Mouse (Mus musculus) central nervous system, embryonic 11.5 days (tissue): Measurements from ENCODE around the gene Olfr60. TPM values are rescaled to one million over a fixed set of nuclear protein-coding genes. Genes with fewer than 3 reads are reported as not detected.

ENCODE experiments used
- polyA plus RNA-seq: library from polyadenylated mRNA; depleted of rRNA; stranded (reverse); fragments of >200 nt; gene quantifications from 2 replicates; pipeline ENCODE4 v1.2.3, GENCODE M21; 2012; rRNA removed

Olfr60 gene
- not detected in 2 replicates for polyA plus RNA-seq

DNA sequence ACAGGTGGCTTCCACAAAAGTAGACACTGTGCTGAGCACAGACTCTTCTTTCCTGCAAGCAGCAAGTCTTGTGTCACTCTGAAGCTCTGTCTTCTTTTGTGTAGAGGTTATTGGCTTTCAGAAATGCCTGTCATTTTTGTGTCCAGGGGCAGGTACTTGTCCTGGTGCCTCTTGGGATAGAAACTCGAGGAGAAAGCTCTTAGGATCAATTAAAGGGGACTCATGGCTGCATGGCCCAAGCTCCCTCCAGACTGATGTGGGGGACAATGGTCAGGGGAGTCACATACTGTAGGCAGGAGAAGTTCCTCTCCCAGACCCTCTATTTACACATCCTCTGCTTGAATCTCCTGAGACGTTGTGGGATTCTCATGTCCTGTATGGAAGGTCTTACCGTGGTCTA, at the start of gene Olfr60:
Gene Olfr60 (minus strand): TSS at position 101 of the 400 bp plus-strand sequence.

DNA sequence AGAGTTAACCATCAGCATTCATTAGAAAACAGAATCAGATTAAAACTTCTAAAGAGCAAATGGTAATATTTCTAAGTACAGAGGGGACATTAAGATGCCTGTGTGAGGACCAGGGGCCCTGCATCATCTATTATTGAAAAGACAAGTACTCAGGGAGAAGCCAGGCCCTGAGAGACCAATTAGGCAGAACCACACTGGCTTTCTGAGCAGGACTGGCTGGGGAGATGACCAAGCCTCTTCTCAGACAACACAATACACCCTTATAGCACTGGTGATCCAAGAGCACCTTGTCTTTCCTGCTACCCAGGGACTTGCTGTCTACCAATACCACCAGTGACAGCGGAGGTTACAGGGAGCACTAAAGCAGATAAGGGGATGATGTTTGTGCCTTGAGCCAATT, 41.3 kb upstream of the Olfr60 start, which contains the start of gene Olfr531:
Gene Olfr531 (minus strand): TSS at position 101 of the 400 bp plus-strand sequence.

DNA sequence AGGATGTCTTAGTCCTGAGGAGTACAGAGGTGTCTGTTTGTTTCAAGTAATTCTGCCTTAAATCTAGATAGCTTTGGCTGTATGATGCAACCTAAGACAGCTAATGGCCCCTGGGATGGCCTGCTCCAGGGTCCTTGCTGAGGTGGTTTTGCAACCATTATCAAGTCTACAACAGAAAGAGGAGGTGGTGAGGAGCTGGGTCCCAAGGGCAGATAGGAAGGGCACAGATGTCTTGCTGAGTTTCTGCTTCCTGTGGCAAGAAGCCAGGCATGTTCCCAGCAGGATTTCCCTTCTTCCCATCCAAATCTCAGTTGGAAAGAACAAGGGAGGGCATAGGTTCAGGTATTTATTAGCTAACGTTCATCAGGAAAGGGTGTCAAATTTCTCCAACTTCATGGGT, 14.8 kb upstream of the Olfr60 start, which contains the start of gene Olfr530:
Gene Olfr530 (minus strand): TSS at position 101 of the 400 bp plus-strand sequence.

DNA sequence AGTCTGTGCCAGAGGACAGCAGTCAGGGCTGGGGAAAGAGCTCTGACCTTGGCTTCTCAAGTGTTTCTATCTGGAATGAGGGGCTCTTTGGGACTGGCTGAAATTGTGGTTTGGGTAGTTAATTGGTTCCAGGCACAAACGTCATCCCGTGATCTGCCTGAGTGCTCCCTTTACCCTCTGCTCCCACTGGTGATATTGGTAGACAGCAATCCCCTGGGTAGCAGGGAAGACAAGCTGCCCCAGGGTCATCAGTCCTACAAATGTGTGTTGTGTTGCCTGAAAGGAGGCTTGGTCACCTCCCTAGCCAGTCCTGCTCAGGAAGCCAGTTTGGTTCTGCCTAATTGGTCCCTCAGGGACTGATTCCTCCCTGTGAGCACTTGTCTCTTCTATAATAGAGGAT, 27.8 kb downstream of the Olfr60 start, which contains the start of gene Olfr527:
Gene Olfr527 (plus strand): TSS at position 301 of the 400 bp plus-strand sequence.

DNA sequence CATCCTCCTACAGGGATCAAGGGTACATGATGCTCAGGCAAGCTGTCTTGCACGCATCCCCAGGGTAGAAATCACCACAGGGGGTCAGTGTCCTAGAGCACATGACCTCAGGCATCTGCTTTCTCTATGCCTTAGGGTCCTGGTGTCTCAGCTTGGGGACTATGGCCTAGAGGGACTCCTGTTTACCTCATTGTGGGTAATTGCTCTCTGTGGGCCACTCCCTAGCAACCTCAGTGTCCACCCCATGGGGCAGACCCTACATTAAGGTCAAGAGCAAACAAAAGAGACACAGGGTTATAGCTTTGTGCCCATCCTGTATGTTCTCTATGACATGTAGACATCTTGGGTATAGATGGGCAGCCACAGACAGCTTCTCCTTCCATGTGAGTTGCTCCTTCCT, 40.9 kb downstream of the Olfr60 start, which contains the start of gene Olfr525:
Gene Olfr525 (plus strand): TSS at position 301 of the 400 bp plus-strand sequence.

Other genes with a start within 250 kb of the Olfr60 start
- gene Paox, start 245.9 kb downstream of the Olfr60 start, polyA plus RNA-seq: 8.5 and 9.3 TPM in 2 replicates
- gene Echs1, start 245.2 kb downstream of the Olfr60 start, polyA plus RNA-seq: 94.1 and 116 TPM in 2 replicates
- 31.4 and 49.2 TPM in 2 replicates for gene Mtg1, start 224.1 kb downstream of the Olfr60 start, polyA plus RNA-seq
- gene Sprn, start 206.8 kb downstream of the Olfr60 start, polyA plus RNA-seq: 0.80 and 0.83 TPM in 2 replicates
- not detected in 2 replicates for gene Olfr522, start 196.9 kb downstream of the Olfr60 start, polyA plus RNA-seq
- gene Olfr523, start 188.5 kb downstream of the Olfr60 start, polyA plus RNA-seq: not detected in 2 replicates
- gene Olfr524, start 155.7 kb downstream of the Olfr60 start, polyA plus RNA-seq: not detected in 2 replicates
- 0.04 TPM in 1 of 2 replicates, not detected in the other for gene Cd163l1, start 143.4 kb downstream of the Olfr60 start, polyA plus RNA-seq
- not detected in 2 replicates for gene 5830411N06Rik, start 114.4 kb downstream of the Olfr60 start, polyA plus RNA-seq
- gene Olfr525, start 40.8 kb downstream of the Olfr60 start, polyA plus RNA-seq: not detected in 2 replicates
- not detected in 2 replicates for gene Olfr527, start 27.7 kb downstream of the Olfr60 start, polyA plus RNA-seq
- gene Olfr530, start 14.7 kb upstream of the Olfr60 start, polyA plus RNA-seq: not detected in 2 replicates
- not detected in 2 replicates for gene Olfr531, start 41.2 kb upstream of the Olfr60 start, polyA plus RNA-seq
- gene Olfr532, start 60.0 kb upstream of the Olfr60 start, polyA plus RNA-seq: not detected in 2 replicates
- not detected in 2 replicates for gene Olfr533, start 101.7 kb upstream of the Olfr60 start, polyA plus RNA-seq
- not detected in 2 replicates for gene Olfr535, start 122.5 kb upstream of the Olfr60 start, polyA plus RNA-seq
- not detected in 2 replicates for gene Olfr536, start 145.7 kb upstream of the Olfr60 start, polyA plus RNA-seq
- not detected in 2 replicates for gene Olfr538, start 206.2 kb upstream of the Olfr60 start, polyA plus RNA-seq
- not detected in 2 replicates for gene Olfr46, start 239.6 kb upstream of the Olfr60 start, polyA plus RNA-seq